Mouse (Mus musculus) neural tube, embryonic 11.5 days (tissue): ENCODE data around the gene Ap1s2. TPM values are rescaled to one million over a fixed set of nuclear protein-coding genes. Genes with fewer than 3 reads are reported as not detected.

Source experiments
- polyA plus RNA-seq: library from polyadenylated mRNA; unstranded; fragments of >200 nt; fragmentation: Nextera tagmentation; extraction: Ambion mirVana; gene quantifications from 2 replicates; pipeline ENCODE4 v1.2.1, GENCODE M21; 2014

Gene Ap1s2
- polyA plus RNA-seq, 1 experiment from 2014 or later = 46.3 TPM

Other genes with a start within 250 kb of the Ap1s2 start
- 0.47 and 0.97 TPM in 2 replicates for gene Rnf138rt1, start 147.7 kb upstream of the Ap1s2 start, polyA plus RNA-seq
- gene Zrsr2, start 49.6 kb downstream of the Ap1s2 start, polyA plus RNA-seq = 45.6 and 49.2 TPM in 2 replicates
- 0.19 and 0.28 TPM in 2 replicates for gene Car5b, start 119.0 kb downstream of the Ap1s2 start, polyA plus RNA-seq
- gene Siah1b, start 167.5 kb downstream of the Ap1s2 start, polyA plus RNA-seq = 38.0 and 38.4 TPM in 2 replicates
- gene Cltrn, start 179.8 kb downstream of the Ap1s2 start, polyA plus RNA-seq = not detected in 2 replicates
- gene Ace2, start 230.3 kb downstream of the Ap1s2 start, polyA plus RNA-seq = 0.13 and 0.14 TPM in 2 replicates